Mouse (Mus musculus) lung, postnatal 10 days (tissue): Measurements from ENCODE around the gene Trpm2.
A peak's percentile ranks its signal among the peaks of the same experiment; 100 is the strongest.
"Not testable (repeated sequence)": the region's sequence is repeated elsewhere in the genome, so short reads cannot be mapped to it uniquely, and the experiment has no call there.

ENCODE experiments used
- DNase-seq: peaks from one replicate; pipeline ENCODE4 v3.0.0; 2021

The Trpm2 gene

DNA sequence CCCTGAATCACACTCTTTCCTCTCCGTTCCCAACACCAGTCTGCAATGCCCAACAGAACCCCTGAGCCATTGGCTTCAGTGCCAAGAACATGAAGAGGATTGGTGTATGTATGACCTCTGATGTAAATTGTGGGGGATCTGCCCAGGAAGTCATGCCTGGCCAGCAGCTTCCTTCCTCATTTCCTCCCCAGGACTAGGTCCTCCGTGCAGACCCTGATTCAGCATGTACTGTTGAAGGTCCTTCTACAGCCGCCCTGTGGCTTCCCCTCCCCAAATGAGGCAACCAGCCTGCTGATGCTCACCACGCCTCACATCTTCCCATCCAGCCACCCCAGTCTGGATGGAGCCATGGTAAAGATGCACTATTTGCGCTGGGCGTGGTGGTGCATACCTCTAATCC lies at the start of gene Trpm2:
Trpm2 (minus strand) TSS at position 83 of the 400 bp plus-strand sequence.
- DNase-seq, result peak; percentile 21

DNA sequence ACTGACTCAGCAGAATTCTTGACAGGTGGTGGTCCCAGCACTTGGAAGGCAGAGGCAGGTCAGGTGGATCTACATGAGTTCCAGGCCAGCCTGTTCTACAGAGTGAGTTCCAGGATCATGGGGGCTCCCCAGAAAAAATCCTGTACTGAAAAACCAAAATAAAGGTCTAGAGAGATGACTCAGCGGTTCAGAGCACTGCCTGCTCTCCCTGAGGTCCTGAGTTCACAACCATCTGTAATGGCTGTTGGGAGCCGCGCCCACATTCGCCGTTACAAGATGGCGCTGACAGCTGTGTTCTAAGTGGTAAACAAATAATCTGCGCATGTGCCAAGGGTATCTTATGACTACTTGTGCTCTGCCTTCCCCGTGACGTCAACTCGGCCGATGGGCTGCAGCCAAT lies 49.6 kb upstream of the Trpm2 start:
- DNase-seq, result not testable (repeated sequence)

DNA sequence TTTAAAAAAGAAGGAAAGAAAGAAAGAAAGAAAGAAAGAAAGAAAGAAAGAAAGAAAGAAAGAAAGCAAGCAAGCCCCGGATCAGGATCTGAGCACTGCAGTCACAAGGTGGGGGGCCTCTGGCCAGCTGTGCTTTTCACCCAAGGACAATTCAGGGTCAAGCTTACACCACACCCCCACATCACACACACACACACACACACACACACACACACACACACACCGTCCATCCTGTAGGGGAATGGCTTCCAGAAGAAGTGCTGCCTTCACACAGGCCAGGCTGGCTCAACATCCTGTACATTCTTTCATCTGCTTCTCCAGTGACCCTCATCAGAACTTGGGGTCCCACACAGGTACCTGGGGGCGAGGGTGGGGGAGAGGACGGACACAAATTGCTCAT lies 48.9 kb upstream of the Trpm2 start:
- no peak for DNase-seq

DNA sequence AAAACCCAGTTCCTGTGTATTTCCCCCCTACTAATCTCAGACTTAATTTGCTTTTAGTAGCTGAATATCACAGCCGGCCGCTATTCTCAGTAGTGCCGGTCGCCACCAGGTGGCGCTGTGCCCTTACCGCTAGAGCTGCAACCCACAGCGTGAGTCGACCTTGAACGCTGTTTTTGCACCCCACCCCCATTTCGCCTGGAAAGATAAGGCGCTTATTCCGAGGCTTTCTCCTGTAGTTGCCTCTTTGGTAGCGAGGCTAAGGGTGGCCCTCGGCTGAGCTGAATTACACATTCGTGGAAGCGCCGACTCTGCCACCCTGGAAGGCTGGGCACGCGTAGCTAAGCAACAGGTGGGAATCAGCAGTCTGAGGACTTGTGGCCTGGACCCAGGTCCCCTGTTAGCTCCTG lies 48.4 kb upstream of the Trpm2 start:
- DNase-seq, result peak; percentile 84

DNA sequence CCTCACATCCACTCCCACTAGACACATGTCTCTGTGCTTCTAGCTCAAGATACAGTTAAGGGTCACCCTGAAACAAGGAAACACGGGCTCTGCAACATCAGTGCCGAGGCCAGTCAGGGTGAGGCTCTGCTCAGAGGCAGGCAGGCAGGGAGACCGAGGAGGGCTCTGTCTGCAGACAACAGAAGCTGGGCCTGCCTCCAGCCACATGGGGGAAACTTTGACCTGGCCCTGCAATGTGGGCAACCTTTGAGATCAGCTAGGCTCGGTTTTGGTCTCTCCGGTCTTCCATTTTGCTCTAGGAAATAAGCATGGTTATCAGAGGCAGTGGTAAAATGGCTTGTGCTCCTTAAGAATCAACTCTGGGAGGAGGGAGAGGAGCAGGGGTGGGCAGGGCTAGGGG lies 46.0 kb upstream of the Trpm2 start:
- DNase-seq, result no peak

DNA sequence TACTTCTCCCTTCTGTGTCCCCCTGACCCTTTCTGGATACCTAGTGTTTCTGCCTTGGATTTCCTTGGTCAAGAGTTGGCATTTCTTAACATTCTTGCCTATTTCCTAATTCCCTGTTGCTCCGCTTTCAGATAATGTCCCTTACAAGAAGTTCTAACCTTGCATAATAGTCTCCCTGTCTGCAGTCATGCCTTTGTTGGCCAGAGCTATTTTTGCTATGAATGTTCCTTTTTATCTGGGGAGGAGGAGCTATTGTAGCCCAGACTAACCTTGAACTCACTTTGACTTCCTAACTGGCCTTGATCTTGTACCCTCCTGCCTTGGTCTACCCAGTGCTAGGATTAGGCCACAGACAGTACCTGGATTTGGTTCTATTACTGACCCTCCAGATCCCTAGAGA lies 45.1 kb upstream of the Trpm2 start:
- no peak for DNase-seq

DNA sequence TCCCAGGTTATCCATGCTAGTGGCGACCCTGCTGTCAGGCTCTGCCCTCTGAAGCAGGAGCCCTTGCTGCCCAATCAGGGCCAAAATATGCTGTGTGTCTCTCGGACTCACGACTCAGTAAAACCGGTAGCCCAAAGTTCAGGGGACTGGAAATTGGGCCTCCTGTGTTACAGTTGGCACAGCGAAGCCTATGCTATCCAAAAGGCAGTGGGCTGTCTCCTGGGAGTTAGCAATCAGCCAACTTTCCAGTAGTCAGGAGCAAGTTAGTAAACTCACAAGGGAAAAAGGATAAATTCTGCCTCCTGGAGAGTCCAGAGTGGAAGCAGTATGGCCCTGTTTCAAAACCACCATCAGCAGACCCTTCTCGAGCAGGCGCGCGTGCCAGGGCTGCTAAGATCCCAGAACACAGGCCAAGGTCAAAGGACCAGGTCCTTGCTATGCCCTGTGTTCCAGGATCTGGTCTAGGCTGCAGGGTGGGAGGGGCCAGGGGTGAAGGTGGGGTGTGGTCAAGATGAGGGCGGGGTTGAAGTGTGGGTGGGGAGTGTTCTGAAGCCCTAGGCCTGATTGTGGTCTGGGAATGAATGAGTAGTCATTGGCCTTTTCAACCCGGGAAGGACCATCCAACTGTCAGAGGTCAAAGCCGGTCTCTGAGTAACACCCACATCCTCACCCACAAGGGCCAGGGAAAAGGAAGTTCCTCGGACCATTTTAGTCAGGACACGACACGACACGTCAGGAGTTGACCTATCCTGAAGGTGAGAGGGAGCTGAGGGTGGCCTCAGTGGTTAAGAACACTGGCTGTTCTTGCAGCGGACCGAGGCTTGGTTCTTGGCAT lies 42.5 kb upstream of the Trpm2 start:
- no peak for DNase-seq

DNA sequence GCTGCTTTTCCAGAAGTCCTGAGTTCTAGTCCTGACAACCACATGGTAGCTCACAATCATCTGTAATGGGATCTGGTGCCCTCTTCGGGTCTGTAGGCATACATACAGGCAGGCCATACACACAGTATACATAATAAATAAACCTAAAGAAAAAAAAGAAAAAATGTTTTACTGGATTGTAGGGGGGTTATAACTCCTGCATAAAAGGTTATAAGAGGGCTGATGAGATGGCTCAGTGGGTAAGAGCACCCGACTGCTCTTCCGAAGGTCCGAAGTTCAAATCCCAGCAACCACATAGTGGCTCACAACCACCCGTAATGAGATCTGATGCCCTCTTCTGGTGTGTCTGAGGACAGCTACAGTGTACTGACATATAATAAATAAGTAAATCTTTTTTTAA lies 40.8 kb upstream of the Trpm2 start:
- DNase-seq, result not testable (repeated sequence)

DNA sequence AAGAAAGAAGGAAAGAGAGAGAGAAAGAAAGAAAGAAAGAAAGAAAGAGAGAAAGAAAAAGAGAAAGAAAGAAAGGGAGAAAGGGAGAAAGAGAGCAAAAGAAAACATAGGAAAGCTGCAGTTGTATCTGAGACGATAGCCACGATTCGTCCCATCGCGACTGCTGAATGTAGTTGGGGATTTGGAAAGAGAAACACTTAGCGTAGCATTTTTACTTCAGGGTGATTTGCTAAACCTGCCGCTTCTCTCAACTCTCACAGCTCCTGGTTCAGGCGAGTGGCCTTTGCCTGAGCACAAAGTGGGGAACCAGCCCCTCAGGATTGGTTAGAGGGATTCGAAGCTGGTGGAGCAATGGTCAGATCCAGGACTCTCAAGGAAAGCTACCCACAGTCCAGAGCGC lies 40.0 kb upstream of the Trpm2 start:
- DNase-seq, result no peak

DNA sequence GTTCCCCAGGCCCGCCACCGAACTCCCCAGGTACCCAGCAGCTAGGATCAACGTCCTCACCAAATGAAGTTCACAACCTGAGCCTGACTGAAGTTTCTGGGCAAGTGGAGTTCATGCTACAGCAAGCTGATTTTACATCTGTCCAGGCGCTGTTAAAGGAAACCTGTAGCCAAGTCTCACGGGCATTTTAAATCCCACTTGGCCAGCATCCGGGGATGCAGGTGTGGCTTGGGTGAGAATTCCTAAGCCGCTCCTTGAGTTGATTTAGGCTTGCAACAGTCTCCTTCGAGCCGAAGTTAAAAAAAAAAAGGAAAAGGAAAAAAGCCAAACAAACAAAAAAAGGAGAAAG lies 39.6 kb upstream of the Trpm2 start, which contains the start of gene Pfkl:
Pfkl (minus strand) TSS at position 139 of the 349 bp plus-strand sequence.
- no peak for DNase-seq

DNA sequence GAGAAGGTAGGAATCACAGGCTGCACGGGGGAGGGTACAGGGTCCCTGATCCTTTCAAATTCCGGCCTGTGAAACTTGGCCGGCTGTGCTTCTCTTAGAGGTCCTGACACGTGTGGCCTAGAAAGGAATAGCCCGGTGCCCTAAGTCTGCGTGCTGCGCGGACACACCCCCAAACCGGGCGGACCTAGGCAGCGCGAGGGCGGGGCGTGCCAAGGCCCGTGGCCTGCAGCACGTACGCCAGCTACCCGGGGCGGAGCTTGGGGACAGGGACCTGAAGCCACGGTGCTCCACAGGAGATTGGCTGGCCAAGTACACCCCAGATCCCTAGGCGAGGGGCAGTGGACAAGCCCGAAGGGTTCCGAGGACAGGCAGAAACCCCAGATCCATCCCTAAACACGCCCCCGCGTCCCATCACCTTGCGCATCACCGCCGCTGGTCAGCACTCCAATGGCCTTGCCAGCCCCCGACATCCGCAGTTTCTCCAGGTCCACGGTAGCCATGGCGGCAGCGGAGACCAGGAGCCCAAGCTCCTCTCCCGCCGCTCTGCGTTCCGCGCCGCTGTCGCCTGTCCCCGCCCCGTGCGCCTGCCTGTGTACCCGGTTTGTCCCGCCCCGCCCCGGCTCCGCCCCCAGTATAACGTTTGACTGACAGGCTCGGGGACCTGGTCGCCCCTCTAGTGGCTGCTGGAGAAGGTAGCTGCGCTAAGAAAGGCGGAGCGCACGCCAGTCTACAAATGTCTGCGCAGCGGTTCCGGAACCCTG lies 39.0 kb upstream of the Trpm2 start:
- peak; percentile 98 for DNase-seq

DNA sequence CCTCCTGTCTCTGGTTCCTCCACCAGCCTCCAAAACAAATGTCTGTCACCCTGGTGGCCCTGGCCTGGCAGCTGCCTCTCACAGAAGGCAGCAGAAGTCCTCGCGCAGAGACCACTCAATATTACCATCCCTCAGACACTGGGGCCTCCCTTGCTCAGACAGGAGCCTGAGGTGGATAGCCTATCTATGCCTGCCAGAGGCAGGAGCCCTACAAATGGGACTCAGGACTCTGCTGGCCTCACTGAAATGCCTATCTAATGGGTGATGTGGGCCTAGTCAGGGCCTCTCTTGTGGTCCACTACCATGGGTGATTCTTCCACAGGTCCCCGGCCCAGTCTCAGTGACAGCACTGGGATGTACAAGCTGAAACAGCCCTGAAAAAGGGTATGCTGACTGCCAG lies 37.8 kb upstream of the Trpm2 start:
- no peak for DNase-seq

DNA sequence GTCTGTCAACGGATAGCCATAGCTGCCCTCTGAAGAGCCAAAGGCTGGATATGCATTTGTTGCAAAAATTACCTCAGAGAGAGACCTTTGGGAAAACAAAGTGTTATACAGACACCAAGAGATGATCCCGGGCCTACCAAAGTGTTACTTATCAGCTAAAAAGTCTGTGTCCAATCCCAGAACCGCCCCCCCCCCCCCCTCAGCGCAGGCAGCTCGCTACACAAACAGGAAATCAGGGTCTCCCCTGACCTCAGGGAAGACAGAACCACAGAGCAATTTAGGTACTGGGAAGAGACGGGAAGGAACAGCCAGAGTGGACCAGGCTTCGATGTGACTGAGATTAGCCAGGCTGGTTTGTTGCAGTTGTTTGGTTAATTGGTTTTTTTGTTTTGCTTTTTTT lies 36.8 kb upstream of the Trpm2 start:
- no peak for DNase-seq

DNA sequence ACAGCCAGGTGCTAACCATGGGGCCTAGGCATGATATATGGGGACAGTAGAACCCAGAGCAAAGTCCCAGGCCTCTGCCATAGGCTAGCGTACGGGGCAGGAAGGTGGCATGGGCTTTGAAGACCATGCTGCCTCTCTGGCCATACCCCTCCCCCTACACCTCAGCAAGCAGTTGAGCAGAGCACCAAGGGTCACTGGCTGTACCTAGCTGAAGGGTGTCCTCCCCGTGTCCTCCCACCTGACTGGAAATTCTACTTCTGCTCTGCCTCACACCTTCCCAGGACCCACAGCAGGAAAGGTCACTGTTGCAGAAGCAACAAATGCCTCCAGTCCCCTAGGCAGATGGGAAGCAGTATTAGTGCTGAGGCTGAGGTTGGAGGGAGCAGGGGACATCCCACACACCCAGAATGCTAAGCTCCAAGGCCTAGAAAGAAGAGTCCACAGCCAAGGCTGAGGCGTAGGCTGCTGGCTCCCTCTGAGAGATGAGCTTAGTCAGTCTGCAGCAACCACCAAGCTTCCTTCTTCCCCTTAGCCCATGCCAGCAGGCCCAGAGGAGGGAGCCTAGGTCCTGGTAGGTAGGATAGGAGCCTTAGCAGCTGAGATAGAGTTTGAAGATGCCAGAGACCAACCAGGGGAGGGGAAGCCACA lies 35.6 kb upstream of the Trpm2 start:
- DNase-seq, result no peak

DNA sequence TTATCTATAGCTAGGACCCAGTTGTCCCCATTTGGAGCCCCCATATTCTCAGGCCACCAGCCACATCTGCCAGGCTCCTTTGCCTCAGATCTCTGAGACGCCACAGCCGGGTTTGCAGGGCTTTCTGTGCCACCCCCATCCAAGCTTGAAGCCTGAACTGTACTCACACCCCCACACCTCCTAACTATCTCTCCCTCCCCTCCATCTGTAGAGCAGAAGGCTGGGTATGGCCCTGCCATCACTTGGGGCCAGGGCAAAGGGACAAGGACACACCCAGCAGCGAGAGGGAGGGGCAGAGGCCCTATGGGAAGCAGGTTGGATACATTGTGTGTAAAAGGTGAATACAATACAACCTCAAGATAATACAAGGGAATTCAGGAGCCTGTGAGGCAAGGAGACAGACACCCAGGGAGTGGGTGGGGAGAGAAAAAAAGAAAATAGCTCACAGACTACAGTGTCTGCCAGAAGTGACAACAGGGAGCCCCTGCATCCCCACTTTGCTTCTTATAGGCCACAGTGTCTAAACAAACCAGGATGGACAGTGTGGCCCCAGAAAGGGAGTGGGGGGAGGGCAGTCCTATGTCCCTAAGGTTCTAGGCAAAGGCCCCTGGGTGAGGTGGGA lies 34.2 kb upstream of the Trpm2 start:
- DNase-seq, result no peak

DNA sequence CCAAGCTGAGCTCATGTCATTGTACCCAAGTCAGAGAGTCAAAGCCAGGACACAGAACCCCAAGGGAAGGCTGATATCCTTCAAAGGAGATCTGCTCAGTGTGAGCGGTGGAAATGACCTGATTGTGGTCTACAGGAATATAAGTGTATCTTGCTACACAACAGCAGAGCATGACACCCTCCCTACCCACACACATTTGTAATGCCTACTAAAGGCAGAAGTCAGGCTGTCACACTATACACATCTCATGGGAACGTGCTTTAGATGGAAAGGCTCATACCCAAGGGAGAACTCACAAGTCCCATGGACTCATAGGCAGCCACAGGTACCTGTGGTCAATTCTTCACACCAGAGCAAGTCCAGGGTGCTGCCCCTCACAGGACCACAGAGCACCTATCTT lies 32.0 kb upstream of the Trpm2 start:
- no peak for DNase-seq

DNA sequence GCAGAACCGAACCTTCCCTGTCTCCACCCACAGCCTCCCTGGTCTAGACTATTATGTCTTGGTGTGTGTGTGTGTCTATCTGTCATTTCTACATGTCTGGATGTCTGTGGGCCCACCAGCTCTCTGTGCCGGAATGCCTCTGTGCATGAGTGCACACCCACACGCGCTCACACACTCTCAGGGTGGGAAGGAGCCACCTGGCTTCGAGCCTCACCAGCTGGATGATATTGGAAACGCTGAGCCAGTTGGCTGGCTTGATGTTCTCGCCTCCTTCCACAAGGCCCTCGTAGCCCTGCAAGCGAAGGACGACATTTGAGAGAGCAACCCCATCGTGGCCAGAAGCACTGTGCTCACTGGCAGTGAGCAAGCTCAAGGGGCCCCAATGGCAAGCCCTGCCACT lies 31.4 kb upstream of the Trpm2 start:
- peak; percentile 52 for DNase-seq

DNA sequence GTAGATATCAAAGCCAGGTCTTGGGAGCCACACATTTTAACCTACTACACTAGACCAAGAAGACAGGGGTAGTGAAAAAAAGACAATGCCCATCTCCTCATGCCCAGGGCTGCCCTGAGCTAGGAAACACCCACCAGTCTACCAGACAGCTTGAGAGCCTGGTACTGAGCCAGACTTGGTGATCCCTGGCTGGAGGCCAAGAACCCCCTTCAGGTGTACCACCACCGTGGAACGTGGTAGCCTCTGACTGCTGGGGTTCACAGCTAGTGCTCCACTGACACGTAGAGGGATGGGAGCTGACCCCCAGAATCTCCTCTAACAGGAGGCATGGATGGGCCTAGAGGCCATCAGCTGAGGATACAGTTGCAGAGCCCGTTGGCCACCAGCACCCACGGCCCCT lies 29.8 kb upstream of the Trpm2 start:
- DNase-seq, result no peak

DNA sequence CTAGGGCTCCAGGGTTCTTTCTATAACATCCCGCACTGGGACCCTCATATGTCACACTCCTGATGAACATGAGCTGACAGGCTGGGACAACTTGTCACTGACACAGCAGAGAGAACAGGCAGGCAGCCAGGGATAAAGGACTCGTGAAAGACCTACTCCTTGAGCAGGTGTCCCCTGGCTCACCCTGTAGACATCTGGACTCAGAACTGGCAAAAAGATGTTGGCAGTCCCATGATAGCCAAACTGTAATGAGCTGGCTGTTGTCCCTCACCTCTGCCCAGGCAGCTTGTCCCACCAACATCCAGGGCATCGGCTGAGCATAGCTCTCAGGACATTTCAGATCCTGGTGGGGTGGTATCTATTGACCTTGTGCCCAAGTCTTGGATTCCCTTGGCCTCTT lies 25.3 kb upstream of the Trpm2 start:
- no peak for DNase-seq

DNA sequence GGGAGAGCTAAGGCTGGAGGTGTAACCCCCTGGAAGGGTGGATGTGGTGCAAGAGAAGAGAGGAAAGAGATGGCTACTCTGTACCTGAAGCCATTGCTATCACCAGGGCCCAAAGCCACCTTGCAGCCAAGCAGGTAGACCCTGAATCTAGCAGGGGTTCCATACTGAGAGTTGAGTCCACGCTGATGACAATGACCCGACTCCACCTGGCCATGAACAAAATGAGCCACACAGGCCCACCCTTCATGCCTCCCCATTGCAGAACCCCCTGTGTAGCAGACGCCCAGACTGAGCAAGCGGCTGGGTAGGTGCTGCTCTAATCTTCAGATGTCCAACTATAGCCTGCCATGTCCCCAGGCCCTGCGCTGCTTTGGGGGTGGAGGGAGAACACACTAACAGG lies 15.4 kb upstream of the Trpm2 start:
- DNase-seq, result no peak

DNA sequence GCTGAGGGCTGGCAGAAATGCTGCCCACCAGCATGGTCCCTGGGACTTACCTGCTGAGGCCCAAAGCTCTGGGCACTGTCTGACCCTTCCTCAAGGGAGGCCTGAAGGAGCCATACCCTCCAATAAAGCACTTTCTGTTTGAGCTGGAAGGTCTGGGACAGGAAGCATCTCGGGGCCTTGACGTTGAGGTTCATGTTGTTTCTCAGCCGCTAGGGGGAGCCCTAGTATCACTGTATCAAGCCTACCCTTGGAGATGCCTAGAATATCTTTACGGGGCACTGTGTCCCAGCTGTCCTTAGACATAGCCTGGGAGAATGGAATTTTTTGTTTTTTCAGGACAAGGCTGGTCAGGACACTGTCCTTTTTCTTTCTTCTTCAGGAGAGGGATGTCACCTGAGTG lies 14.3 kb upstream of the Trpm2 start:
- peak; percentile 82 for DNase-seq

DNA sequence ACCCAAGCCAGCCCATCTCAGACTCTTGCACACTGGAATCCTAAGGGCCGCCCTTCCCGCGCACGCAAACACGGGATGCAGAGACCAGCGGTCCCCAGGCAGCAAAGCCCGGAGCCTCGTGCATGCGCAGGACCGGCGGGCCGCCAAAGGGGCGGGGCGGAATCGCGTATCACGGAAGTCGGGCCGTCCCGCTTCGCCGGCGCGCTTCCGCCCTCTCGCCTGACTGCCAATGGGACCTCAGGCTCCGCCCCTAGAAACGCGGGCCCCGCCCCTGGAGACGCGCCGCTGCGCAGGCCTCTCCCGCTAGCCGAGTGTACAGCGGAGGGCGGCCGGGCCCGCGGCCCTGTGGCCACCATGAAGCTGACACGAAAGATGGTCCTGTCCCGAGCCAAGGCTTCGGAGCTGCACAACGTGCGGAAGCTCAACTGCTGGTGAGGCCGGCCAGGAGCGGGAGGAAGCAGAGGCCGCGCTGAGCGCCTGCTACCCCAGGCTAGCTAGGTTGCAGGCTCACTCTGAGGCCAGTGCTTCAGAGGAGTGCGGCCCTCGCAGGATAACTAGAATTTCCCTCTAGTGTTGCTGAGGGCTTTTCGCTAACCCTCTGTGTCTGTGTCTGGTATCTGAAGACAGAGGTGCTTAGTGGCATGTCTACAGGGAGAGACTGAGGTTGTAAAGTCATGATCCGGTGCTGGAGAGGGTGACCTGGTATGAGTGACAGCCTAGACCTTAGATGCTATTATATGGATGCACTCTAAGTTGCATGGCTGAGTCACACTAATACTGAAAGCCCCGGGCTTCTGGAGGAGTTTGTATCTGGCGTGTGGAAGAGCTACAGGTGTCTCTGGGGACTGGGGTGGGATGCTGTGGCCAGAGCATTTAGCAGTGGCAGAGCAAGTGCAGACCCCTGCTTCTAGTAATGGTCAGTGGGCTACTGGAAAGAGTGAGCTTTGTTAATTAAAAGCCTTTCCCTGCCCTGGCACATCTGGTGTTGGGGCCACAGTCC lies 8.3 kb upstream of the Trpm2 start, which contains the start of gene 1810043G02Rik:
1810043G02Rik (plus strand) TSS at position 174 of the 1,000 bp plus-strand sequence.
- DNase-seq, result peak; percentile 100
